Mouse (Mus musculus): ENCODE measurements around the gene Kdm1b.

Kdm1b gene

DNA sequence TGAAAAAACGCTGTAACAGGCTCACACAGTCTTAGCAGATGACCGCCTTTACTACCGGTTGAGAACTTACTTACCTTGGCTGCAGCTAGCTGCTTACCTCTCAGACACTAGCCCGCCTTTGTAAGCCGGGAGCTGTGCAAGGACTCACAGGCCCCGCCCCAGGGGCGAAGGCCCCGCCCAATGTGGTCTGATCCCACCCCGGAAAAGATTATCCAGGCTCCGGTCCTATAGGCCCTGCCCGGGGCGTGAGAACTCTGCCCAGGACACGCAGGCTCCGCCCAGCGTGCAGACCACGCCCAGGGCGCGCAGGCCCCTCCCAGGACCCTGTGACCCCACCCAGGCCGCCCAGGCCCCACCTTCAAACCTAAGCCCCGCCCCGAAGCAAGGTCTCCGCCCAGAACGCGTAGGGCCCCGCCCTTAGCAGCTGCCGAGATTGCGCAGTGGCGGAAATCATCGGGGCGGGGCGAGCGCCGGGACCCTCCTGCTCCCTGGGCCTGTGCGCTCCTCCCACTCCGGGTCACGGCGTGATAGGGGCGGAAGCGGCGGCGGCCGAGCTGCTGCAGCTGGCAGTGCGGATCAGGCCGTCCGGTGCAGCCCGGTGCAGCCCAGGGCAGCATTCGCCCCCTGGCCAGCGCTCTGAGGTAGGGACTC, at the start of gene Kdm1b:
Gene Kdm1b (plus strand): TSS at position 470 of the 651 bp plus-strand sequence.
- in situ Hi-C loops (cut with MboI; ENCODE audit: unreplicated experiment in 2 of 2), result loop anchor here (10.0 to 25.0 kb wide), 4 partner anchors 62 to 1081 kb away; partner anchors contain the start of genes Dek (in 2 of the 2), Fam8a1 (in 2 of the 2), Nup153 (in 2 of the 2) and Atxn1 (in 1 of the 2)

DNA sequence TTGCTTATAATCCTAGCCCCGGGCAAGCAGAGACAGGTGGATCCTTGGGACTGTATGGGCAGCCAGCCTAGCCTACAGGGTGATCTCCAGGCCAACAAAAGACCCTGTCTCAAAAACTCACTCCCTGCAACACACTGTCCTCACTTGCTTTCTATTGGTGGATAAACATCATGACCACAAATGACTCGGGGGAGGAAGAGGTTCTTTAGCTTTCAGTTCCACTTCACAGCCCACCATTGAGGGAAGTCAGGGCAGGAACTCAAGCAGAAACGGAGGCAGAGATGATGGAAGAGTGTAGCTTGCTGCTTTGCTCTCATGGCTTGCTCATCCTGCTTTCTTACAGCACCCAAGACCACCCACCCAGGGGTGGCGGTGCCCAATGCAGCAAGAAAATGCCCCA, 45.9 kb upstream of the Kdm1b start:
- in situ Hi-C loops (cut with MboI; ENCODE audit: unreplicated experiment in 2 of 2), result no loop called here

DNA sequence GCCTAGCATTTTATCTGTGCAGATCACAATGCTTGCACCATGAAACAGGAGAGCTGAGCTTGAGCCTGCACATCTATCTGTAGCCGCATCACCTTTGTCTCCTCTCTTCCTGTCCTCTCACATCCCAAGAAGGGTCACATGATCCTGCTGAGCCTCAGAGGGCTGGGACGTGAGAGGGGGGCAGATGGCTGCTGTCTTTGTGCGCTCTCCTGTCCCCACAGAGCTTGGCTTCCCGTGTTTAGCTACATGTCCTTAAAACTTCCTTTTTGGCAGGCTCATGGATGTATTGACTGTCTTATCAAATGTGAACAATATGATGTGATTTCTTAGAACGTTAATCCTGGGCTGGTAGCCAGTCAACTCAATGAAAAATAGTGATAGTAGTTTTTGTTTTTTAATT, 43.8 kb upstream of the Kdm1b start:
- in situ Hi-C loops (cut with MboI; ENCODE audit: unreplicated experiment in 2 of 2), result no loop called here

DNA sequence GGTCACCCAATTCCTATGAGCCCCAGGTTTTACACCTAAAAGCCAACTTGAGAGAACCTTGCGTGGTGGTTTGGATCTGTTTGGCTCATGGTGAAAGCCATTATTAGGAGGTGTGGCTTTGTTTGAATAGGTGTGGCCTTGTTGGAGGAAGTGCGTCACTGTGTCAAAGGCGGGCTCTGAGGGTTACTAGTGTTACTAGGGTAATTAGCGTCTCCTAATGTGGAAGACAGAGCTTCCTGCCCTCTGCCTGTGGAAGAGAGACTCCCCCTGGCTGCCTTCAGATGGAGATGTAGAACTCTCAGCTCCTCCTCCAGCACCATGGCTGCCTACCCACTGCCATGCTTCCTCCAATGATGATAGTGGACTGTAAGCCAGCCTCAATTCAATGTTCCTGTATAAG, 41.7 kb upstream of the Kdm1b start:
- in situ Hi-C loops (cut with MboI; ENCODE audit: unreplicated experiment in 2 of 2), result no loop called here

DNA sequence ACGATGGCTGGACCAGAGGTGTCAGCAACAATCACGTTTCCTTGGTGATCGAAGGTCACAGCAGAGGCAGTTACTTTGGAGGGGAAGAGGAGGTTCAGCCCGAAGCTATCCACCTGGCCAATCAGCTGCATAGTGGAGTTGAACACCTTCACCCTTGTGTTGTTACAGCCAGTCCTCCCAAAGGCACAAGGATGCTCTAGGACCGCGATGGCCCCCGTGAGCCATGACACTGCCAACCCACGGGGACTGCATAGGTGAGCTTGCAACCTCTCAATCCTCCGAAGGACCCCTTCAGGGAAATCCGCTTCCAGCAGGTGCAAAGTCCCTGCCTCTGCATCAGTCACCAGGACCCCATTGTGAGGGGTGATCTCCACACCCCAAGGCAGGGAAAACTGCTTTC, 29.6 kb upstream of the Kdm1b start:
- in situ Hi-C loops (cut with MboI; ENCODE audit: unreplicated experiment in 2 of 2), result no loop called here

DNA sequence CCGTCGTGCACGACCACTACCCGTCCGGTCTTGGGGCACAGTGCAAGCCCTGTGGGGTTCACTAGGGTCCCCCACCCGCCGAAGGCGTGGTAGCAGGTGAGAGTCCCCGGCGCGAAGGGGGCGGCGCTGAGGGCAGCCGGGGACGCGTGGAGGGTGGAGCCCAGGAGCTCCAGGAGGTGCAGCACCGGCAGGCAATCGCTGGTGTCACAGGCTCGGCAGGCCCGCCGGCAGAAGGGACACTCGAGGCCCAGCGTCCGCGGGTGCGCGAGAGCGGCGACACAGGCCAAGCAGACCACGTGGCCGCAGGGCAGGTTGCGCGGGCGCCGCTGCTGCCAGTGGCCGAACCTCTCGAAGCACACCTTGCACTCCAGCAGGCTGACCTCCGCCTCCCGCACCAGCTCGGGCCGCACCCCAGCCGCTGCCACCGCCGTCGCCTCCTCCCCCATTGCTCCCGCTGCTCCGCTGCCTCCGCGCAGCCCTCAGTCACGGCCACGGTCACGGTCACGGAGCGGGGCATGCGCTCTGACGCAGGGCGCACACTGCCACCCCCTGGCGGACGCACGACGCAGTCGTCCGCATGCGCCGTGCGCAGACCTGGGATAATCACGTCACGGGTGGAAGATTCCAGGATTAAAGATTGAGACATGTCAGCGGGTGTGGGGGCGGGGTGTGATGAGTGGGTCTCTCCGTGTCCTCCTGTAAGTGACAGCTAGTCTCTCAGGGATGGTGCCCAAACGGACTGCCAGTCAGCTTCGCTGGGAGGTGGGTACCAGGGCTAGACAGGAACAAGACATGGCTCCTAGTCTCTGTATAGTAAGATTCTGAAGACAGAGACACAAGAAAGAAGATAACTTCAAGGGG, 28.7 kb upstream of the Kdm1b start, which contains the start of gene Nhlrc1:
Gene Nhlrc1 (minus strand): TSS at position 517 of the 861 bp plus-strand sequence.
- in situ Hi-C loops (cut with MboI; ENCODE audit: unreplicated experiment in 2 of 2), result no loop called here

DNA sequence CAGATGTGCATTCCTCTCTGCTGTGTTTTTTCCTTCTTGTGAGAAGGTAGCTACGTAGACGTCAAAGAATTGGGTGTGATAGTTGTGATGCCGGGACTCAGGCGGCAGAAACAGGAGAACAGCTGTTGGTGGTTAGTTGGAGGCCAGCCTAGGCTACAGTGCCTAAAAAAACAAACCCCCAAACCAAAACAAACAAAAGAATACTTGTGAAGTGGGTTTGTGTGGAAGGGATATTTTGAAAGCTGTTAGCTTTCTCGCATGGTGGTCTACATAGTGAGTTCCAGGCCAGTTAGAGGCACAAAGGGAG, 28.2 kb upstream of the Kdm1b start:
- in situ Hi-C loops (cut with MboI; ENCODE audit: unreplicated experiment in 2 of 2), result no loop called here

DNA sequence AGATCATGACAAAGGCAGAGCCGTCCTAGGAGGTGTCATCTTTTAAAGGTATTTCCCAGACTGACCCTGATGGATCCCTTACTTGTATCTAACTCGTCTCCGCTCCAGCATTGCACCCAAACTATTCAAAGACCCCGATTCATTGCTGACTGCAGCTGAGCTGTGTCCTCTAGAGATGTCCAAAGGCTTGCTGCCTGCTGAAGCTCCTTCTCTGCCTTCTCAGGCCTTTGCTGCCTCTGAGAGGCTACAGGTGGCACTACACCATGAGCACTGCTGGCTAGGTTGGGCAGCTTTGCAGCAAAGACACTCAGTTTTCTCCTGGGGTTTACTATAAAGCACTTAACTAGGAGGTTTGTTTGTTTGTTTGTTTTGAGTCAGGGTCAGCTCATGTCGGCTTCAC, 26.0 kb upstream of the Kdm1b start:
- in situ Hi-C loops (cut with MboI; ENCODE audit: unreplicated experiment in 2 of 2), result no loop called here

DNA sequence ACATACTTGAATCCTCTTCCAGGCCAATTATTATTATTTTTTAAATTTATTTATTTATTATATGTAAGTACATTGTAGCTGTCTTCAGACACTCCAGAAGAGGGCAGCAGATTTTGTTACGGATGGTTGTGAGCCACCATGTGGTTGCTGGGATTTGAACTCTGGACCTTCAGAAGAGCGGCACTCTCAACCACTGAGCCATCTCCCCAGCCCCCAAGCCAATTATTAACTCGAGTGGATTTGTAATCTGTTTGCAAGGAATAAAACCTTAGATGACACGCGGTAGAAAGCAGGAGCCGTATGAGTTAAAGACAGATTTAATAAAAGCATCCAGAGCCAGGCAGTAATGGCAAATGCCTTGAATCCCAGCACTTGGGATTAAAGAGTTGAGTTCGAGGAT, 23.5 kb upstream of the Kdm1b start:
- in situ Hi-C loops (cut with MboI; ENCODE audit: unreplicated experiment in 2 of 2), result no loop called here

DNA sequence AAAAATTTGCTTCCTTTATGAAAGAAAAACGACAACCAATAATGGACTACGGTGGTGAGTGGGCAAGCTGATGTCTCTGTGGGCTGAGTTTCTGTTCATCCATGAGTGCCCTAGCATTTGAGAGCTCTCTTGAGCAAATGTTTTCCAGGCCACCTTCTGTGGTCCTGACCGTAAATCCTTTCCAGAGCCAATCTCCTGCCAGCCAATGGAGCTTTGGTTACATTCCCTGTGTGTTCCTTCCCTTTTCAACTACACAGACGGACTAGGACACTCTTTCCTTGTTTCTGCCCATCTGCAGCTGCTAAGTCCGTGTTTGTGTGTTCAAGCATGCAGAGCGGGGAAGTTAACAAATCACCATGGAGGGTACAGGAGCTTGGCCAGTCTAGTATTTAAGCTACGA, 22.5 kb upstream of the Kdm1b start:
- in situ Hi-C loops (cut with MboI; ENCODE audit: unreplicated experiment in 2 of 2), result no loop called here

DNA sequence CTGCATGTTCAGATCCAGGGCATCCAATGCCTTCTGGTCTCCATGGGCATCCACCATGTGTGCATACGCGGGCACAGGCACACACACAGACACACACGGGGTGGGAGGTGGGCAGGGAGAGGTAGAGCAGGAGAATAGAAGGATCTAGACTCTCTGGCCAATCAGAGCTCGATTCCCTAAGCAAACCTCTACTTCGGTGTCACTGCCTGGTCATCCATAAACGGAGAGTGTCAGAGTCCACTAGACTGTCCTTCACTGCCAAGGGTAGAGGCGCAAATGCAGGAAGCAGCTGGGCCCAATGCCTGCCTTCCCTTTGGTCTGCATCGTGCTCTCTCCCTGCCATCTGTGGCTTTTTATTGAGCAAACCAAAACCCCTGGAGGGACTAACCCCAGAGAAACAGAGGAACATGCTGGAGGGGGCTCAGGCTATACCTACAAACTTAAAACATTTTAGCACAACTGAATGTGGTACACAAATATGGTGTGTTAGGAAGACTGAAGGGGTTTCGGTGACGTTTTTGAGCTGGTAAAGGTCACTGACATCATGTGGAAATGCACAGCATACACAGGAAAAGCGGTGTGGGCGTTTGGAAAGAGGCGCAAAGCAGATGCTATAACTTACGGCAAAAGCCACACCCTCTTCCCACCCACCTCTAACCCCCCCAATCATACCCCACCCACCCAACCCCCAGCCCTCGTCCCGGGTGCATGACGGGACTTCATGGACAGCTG, 12.8 kb upstream of the Kdm1b start:
- in situ Hi-C loops (cut with MboI; ENCODE audit: unreplicated experiment in 2 of 2), result loop anchor here (25.0 kb wide), 3 partner anchors 293 to 1068 kb away; partner anchors contain the start of genes Fam8a1 (in 2 of the 2), Nup153 (in 2 of the 2) and Atxn1 (in 1 of the 2)

DNA sequence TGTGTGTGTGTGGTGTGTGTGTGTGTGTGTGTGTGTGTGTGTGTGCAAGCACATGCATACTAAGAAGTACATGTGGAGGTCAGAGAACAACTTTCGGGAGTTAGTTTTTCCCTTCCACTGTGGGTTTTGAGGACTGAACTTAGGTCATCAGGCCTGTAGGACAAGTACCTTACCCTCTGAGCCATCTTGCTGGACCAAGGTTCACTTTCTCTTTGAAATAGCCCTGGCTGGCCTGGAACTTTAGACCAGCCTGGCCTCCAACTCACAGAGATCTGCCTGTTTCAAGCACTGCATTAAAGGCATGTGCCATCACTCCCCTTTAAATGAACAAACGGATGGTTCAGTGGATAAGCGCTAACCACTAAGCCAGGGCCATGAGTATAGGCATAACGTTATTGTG, 9.7 kb upstream of the Kdm1b start:
- in situ Hi-C loops (cut with MboI; ENCODE audit: unreplicated experiment in 2 of 2), result loop anchor here (25.0 kb wide), 3 partner anchors 296 to 1071 kb away; partner anchors contain the start of genes Fam8a1 (in 2 of the 2), Nup153 (in 2 of the 2) and Atxn1 (in 1 of the 2)

DNA sequence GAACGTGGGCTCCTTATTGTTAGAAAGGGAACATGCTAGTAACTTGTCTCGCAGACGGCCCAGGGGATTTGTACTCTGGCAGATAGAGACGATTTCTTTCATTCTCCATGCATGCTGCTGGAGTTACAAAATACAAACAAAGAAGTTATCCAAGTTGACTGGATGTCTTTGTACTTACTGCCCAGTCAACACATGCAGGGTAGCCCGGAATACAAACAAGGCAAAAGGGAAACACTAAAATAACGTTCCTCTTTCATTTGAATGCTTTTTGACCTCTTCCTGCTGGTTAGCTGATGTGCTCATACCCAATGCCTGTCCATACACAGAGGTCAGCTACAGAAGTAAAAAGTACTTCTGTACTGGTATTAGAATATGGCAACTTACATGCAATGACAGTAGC, 5.4 kb upstream of the Kdm1b start:
- in situ Hi-C loops (cut with MboI; ENCODE audit: unreplicated experiment in 2 of 2), result loop anchor here (25.0 kb wide), 3 partner anchors 301 to 1076 kb away; partner anchors contain the start of genes Fam8a1 (in 2 of the 2), Nup153 (in 2 of the 2) and Atxn1 (in 1 of the 2)

DNA sequence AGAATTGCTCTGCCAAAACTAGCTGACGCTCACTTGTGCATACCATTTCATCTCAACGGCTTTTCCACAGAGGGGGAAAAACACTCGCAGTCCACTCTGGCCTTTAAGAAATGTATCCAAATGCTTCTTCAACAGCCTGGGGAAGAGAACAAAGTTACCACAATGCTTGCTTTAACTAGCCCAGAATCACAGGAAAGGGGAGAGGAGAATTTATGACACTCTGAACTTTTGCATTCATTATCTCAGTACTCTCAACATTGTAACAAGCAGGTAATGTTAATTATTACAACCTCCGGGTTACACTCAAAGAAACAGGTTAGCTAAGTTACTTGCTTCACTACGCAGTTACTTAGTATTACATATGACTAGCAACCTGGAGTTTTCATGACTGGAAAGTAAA, 3.2 kb upstream of the Kdm1b start:
- in situ Hi-C loops (cut with MboI; ENCODE audit: unreplicated experiment in 2 of 2), result loop anchor here (10.0 to 25.0 kb wide), 4 partner anchors 65 to 1078 kb away; partner anchors contain the start of genes Dek (in 2 of the 2), Fam8a1 (in 2 of the 2), Nup153 (in 2 of the 2) and Atxn1 (in 1 of the 2)

DNA sequence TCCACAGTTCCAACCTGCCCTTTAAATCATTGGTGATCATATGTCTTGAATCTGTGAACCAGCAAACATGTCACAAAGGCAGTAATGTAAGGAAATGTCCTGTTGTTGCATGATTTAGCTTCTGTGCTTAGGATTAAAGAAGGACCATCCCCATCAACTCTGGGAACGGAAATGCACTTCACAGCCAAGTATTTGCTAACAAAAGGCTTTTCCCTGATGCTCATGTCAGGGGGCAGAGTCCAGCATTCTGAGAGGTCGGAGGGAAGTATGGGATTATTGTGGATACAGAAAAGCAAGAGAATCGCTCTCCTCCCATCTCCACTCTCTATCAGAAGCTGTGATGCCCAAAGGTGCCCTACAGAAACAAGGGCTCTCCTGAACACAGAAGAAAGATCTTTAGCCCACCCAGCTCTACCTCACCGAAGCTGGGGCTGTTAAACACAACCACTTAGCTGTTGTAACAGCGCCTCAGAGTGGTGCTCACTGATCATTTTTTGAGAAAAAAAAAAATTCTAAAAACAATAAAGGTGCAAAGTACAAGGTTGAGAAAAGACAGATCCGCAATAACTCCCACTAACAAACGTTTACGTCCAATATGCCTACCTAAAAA, 1.2 kb upstream of the Kdm1b start:
- in situ Hi-C loops (cut with MboI; ENCODE audit: unreplicated experiment in 2 of 2), result loop anchor here (10.0 to 25.0 kb wide), 4 partner anchors 63 to 1080 kb away; partner anchors contain the start of genes Dek (in 2 of the 2), Fam8a1 (in 2 of the 2), Nup153 (in 2 of the 2) and Atxn1 (in 1 of the 2)

DNA sequence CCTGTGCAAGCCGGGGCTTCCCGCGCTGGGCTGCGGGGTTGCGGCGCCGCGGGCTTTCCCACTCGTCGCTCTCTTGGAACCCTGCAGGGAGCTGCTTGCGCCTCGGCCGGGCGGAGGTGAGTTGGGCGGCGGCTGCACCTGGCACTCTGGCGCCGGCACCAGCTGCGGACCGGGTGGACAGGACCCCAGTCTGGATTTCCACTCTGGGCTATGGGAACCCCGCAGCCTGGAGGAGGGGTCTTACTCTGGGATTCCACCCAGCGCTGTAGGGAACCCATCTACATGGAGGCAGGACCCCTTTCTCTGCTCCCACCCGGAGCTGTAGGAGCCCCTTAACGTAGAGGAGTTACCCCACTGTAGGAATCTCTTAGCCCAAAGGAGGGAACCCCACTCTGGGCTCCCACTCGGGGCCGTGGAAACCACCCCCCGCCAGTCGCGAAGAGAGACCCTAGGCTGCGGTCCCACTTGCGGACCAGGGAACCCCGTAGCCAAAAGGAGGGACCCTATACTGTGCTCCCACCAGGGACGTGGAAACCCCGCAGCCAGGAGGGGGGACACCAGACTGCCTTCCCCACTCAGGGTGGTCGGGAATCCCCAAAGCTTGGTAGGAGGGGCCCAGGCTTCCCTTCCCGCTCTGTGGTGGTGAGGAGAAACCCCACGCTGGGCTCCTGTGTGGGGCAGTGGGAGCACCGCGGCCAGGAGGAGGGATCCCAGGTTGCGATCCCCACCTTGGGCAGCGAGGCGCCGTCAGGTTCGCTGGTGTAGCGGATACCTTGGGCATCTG, 726 bp downstream of the Kdm1b start:
- in situ Hi-C loops (cut with MboI; ENCODE audit: unreplicated experiment in 2 of 2), result loop anchor here (10.0 to 25.0 kb wide), 4 partner anchors 61 to 1082 kb away; partner anchors contain the start of genes Dek (in 2 of the 2), Fam8a1 (in 2 of the 2), Nup153 (in 2 of the 2) and Atxn1 (in 1 of the 2)

DNA sequence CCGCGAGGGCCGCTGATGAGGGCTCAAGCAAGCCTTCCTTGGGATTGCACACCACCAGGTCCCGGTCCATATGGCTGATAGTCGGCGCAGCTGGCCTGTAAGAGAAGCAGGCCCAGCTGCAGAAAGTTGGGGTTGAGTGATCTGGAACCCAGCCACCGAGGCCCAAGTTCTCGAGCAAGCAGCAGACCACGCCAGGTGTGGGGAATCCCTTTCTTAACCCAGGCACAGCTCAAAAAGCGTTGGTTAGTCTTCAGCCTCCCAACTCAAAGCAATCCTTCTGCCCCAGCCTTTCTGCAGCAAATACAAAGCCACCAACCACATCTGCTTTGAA, 1.3 kb downstream of the Kdm1b start, which contains the start of gene Tpmt:
Gene Tpmt (minus strand): TSS at position 121 of the 331 bp plus-strand sequence.
- in situ Hi-C loops (cut with MboI; ENCODE audit: unreplicated experiment in 2 of 2), result loop anchor here (10.0 to 25.0 kb wide), 4 partner anchors 60 to 1082 kb away; partner anchors contain the start of genes Dek (in 2 of the 2), Fam8a1 (in 2 of the 2), Nup153 (in 2 of the 2) and Atxn1 (in 1 of the 2)

DNA sequence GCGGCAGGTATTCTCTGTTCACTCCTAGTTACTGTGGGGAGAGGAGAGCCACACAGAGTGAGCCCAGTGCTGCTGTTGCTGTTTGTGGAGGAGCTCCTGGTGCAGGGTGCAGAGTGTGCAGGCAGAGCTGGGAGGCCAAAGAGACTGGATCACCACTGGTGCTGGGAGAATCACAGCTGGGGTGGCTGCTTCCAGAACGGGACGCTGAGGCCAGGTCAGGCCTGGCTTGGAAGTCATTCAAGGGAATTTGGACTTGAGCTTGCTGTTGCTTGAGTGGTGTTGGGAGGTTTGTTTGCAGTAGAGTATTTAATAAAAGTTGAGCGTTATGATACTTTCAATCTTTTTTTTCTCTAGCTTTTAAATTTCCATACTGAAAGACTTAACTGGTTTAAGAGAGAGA, 4.7 kb downstream of the Kdm1b start:
- in situ Hi-C loops (cut with MboI; ENCODE audit: unreplicated experiment in 2 of 2), result loop anchor here (10.0 to 25.0 kb wide), 4 partner anchors 57 to 1086 kb away; partner anchors contain the start of genes Dek (in 2 of the 2), Fam8a1 (in 2 of the 2), Nup153 (in 2 of the 2) and Atxn1 (in 1 of the 2)

DNA sequence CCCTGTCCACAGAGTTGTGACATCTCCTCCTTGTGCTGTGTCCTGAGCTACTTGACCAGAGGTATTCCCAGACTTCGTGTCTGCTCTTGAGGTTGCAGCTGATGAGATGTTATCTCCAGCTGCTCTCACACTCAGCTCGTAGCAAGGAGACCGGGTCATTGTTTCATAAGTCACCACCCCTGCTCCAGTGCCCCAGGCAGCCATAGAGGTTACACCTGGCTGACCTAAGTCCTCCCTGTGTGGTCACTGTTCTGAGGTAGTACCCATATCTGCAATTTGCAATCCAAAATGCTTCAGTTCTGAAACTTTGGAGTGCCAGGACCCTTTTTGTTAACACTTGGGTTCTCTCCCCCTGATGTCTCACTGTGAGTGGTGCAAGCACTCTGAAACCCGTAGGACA, 6.7 kb downstream of the Kdm1b start:
- in situ Hi-C loops (cut with MboI; ENCODE audit: unreplicated experiment in 2 of 2), result no loop called here
